Mouse (Mus musculus): ENCODE measurements around the gene Rassf7. TPM values are rescaled to one million over a fixed set of nuclear protein-coding genes. Genes with fewer than 3 reads are reported as not detected.
"Not testable (repeated sequence)": the region's sequence is repeated elsewhere in the genome, so short reads cannot be mapped to it uniquely, and the experiment has no call there.

Rassf7 gene
- polyA plus RNA-seq, 1 experiment: 258 TPM

DNA sequence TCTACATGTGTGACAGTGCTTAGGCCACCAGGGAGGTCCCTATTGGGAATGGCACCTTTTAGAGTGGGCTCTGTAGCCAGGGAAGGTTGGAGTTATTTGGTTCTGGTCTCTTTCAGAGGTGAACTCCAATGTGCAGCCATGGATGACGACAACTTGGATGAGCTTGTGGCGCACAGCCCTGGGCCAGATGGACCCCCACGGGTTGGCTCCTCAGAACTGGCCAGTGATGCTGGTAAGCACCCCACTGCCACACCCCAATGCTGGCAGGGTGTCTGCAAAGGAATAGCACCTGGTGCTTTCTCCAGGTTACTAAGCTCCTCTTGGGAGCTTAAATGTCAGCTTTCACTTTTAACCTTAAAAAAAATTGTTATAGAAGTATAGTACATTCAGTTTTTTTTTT lies 15.5 kb downstream of the Rassf7 start:
- TF ChIP-seq CTCF (IDR thresholded peaks at IDR 0.05; ENCODE audit: extremely low read depth, insufficient read length, insufficient replicate concordance, low read depth, low read length): no peak
- no peak for TF ChIP-seq POLR2A (IDR thresholded peaks at IDR 0.05; ENCODE audit: low read depth, low read length)
- Histone ChIP-seq H3K27me3 (ENCODE audit: control insufficient read depth, insufficient read depth, low read length) (no peaks in the 10 kb centered on the region), H3K36me3 (ENCODE audit: control insufficient read depth, insufficient read depth, low read length) (peaks cover 49% of the 10 kb centered on the region), H3K4me1 (ENCODE audit: control insufficient read depth, insufficient read depth, insufficient read length, low read length) (peaks cover 5% of the 10 kb centered on the region; the same call in 1 of the 2 replicates), H3K4me3 (ENCODE audit: low read depth, low read length) (no peak overlapping the region), H3K27ac (ENCODE audit: insufficient read depth, low read depth, low read length) (no peak overlapping the region)
- WGBS: 86% methylated on average over 3 of the region's 3 CpGs

DNA sequence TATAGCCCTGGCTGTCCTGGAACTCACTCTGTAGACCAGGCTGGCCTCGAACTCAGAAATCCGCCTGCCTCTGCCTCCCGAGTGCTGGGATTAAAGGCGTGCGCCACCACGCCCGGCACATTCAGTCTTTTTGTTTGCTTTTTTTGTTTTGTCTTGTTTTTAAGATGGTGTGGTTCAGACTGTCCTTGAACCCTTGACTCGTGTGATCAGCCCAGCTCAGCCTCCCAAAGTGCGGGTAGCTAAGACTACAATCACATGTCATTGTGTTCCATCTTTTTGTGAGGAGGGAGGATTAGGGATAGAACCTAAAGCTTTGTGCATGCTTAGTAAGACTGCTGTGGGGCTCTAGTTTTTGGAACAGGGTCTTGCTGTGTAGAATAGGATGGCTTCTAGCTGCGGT lies 15.9 kb downstream of the Rassf7 start:
- Histone ChIP-seq H3K4me3 (ENCODE audit: low read depth, low read length) (no peak overlapping the region), H3K27me3 (ENCODE audit: control insufficient read depth, insufficient read depth, low read length) (no peaks in the 10 kb centered on the region), H3K4me1 (ENCODE audit: control insufficient read depth, insufficient read depth, insufficient read length, low read length) (peaks cover 5% of the 10 kb centered on the region; the same call in 1 of the 2 replicates), H3K36me3 (ENCODE audit: control insufficient read depth, insufficient read depth, low read length) (peaks cover 50% of the 10 kb centered on the region), H3K27ac (ENCODE audit: insufficient read depth, low read depth, low read length) (no peak overlapping the region)
- WGBS: 87% methylated on average over 10 of the region's 10 CpGs
- TF ChIP-seq CTCF (IDR thresholded peaks at IDR 0.05; ENCODE audit: extremely low read depth, insufficient read length, insufficient replicate concordance, low read depth, low read length) (no peak), POLR2A (IDR thresholded peaks at IDR 0.05; ENCODE audit: low read depth, low read length) (no peak)

DNA sequence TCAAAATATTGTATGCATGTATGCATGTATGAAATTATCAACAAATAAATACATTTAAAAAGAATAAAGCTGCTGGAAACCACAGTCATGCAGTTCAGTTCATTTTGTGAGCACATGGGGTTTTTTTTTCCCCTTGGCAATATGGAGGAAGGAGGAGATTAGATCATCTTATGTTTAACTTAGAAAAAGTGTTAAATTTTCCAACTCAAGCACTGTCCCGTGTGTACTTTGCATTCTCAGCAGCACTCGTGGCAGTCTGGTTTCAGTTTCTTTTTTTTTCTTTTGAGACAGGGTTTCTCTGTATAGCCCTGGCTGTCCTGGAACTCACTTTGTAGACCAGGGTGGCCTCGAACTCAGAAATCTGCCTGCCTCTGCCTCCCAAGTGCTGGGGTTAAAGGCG lies 34.8 kb downstream of the Rassf7 start:
- H3K4me3 ChIP-seq (ENCODE audit: low read depth, low read length); H3K27me3 ChIP-seq (ENCODE audit: control insufficient read depth, insufficient read depth, low read length); H3K4me1 ChIP-seq (ENCODE audit: control insufficient read depth, insufficient read depth, insufficient read length, low read length); H3K27ac ChIP-seq (ENCODE audit: insufficient read depth, low read depth, low read length): not testable (repeated sequence)
- 75% methylated on average over 4 of the region's 4 CpGs for WGBS
- peaks cover 64% of the 10 kb centered on the region for H3K36me3 ChIP-seq (ENCODE audit: control insufficient read depth, insufficient read depth, low read length)

DNA sequence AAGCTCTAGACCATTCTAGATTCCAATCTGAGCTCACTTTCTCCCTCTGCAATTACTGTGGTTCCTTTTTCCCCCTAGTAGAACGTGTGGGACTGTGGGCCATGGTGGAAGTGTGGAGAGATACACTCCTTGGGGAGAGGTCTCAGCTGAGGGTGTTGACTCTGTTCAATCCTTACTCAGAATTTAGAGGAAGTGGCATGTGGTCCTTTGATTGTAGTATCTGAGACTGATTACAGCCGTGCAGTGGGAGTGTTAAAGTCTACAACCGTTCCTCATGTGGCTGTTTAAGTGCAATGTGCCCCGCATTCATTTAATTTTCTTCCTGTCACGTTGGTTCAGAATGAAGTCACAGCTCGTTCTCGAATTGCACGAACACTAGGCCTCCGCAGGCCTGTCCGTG lies 40.5 kb downstream of the Rassf7 start:
- Histone ChIP-seq H3K36me3 (ENCODE audit: control insufficient read depth, insufficient read depth, low read length) (peaks cover 77% of the 10 kb centered on the region), H3K4me1 (ENCODE audit: control insufficient read depth, insufficient read depth, insufficient read length, low read length) (no peaks in the 10 kb centered on the region), H3K4me3 (ENCODE audit: low read depth, low read length) (no peak overlapping the region), H3K27ac (ENCODE audit: insufficient read depth, low read depth, low read length) (no peak overlapping the region), H3K27me3 (ENCODE audit: control insufficient read depth, insufficient read depth, low read length) (no peaks in the 10 kb centered on the region)
- 89% methylated on average over 10 of the region's 10 CpGs for WGBS
- TF ChIP-seq POLR2A (IDR thresholded peaks at IDR 0.05; ENCODE audit: low read depth, low read length) (no peak), CTCF (IDR thresholded peaks at IDR 0.05; ENCODE audit: extremely low read depth, insufficient read length, insufficient replicate concordance, low read depth, low read length) (no peak)

DNA sequence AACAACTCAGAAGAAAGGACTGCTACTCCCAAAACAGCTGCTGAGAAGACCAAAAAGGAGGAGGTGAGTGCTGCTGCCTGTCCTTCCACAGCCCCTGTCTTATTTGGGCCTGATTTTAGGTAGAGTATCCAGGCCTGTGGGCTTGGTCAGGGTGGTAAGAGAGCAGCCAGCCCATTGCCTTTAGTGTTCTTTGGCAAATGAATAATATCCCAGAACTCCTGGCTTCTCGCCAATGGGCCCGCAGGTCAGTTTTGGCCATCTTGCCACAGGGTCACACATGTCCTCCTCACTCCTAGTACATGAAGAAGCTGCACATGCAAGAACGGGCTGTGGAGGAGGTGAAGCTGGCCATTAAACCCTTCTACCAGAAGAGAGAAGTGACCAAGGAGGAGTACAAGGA lies 45.8 kb downstream of the Rassf7 start:
- H3K27ac ChIP-seq (ENCODE audit: insufficient read depth, low read depth, low read length): no peak overlapping the region
- no peak overlapping the region for H3K4me3 ChIP-seq (ENCODE audit: low read depth, low read length)
- peaks cover 12% of the 10 kb centered on the region for H3K4me1 ChIP-seq (ENCODE audit: control insufficient read depth, insufficient read depth, insufficient read length, low read length)
- WGBS: 85% methylated on average over 3 of the region's 3 CpGs
- TF ChIP-seq CTCF (IDR thresholded peaks at IDR 0.05; ENCODE audit: extremely low read depth, insufficient read length, insufficient replicate concordance, low read depth, low read length) (no peak), POLR2A (IDR thresholded peaks at IDR 0.05; ENCODE audit: low read depth, low read length) (no peak)
- H3K27me3 ChIP-seq (ENCODE audit: control insufficient read depth, insufficient read depth, low read length): no peaks in the 10 kb centered on the region
- H3K36me3 ChIP-seq (ENCODE audit: control insufficient read depth, insufficient read depth, low read length): peaks cover 78% of the 10 kb centered on the region

- H3K27me3 ChIP-seq (ENCODE audit: control insufficient read depth, insufficient read depth, low read length): no peaks in the 10 kb centered on the region
- H3K4me1 ChIP-seq (ENCODE audit: control insufficient read depth, insufficient read depth, insufficient read length, low read length): peaks cover 16% of the 10 kb centered on the region
- WGBS: 90% methylated on average over 13 of the region's 13 CpGs
- no peak for TF ChIP-seq POLR2A (IDR thresholded peaks at IDR 0.05; ENCODE audit: low read depth, low read length)
- no peak for TF ChIP-seq CTCF (IDR thresholded peaks at IDR 0.05; ENCODE audit: extremely low read depth, insufficient read length, insufficient replicate concordance, low read depth, low read length)
- H3K4me3 ChIP-seq (ENCODE audit: low read depth, low read length): no peak overlapping the region
- H3K27ac ChIP-seq (ENCODE audit: insufficient read depth, low read depth, low read length): no peak overlapping the region
- H3K36me3 ChIP-seq (ENCODE audit: control insufficient read depth, insufficient read depth, low read length): peaks cover 58% of the 10 kb centered on the region
These were observed 48.0 kb downstream of the Rassf7 start for GRCm38 (mm10) chr7:141263640-141264039.

GRCm38 (mm10) chr7:141264041-141264700 lies 48.5 kb downstream of the Rassf7 start:
- peaks cover 21% of the 10 kb centered on the region for H3K4me1 ChIP-seq (ENCODE audit: control insufficient read depth, insufficient read depth, insufficient read length, low read length)
- TF ChIP-seq CTCF (IDR thresholded peaks at IDR 0.05; ENCODE audit: extremely low read depth, insufficient read length, insufficient replicate concordance, low read depth, low read length) (no peak), POLR2A (IDR thresholded peaks at IDR 0.05; ENCODE audit: low read depth, low read length) (no peak)
- no peaks in the 10 kb centered on the region for H3K27me3 ChIP-seq (ENCODE audit: control insufficient read depth, insufficient read depth, low read length)
- no peak overlapping the region for H3K27ac ChIP-seq (ENCODE audit: insufficient read depth, low read depth, low read length)
- peak overlapping the region; percentile 58 for H3K4me3 ChIP-seq (ENCODE audit: low read depth, low read length)
- 76% methylated on average over 11 of the region's 11 CpGs for WGBS
- peaks cover 58% of the 10 kb centered on the region for H3K36me3 ChIP-seq (ENCODE audit: control insufficient read depth, insufficient read depth, low read length)
